Mouse (Mus musculus) heart, postnatal 25 days (tissue): ENCODE measurements at regions not wholly inside any gene's neighbourhood (a gene's known extent, or its start where the extent isn't known, plus 50 kb on each side); places are given as distances from the start of the nearest gene placed in this dataset.

Source experiments
- DNase-seq: peaks from one replicate; pipeline ENCODE4 v3.0.0; 2022; ENCODE audit warnings: low spot score
- intact Hi-C: fragments of 180-260 bp; cut with DNase I; formaldehyde crosslinking; loops from one replicate; pipeline ENCODE4 v1.15.1; 2025

DNA sequence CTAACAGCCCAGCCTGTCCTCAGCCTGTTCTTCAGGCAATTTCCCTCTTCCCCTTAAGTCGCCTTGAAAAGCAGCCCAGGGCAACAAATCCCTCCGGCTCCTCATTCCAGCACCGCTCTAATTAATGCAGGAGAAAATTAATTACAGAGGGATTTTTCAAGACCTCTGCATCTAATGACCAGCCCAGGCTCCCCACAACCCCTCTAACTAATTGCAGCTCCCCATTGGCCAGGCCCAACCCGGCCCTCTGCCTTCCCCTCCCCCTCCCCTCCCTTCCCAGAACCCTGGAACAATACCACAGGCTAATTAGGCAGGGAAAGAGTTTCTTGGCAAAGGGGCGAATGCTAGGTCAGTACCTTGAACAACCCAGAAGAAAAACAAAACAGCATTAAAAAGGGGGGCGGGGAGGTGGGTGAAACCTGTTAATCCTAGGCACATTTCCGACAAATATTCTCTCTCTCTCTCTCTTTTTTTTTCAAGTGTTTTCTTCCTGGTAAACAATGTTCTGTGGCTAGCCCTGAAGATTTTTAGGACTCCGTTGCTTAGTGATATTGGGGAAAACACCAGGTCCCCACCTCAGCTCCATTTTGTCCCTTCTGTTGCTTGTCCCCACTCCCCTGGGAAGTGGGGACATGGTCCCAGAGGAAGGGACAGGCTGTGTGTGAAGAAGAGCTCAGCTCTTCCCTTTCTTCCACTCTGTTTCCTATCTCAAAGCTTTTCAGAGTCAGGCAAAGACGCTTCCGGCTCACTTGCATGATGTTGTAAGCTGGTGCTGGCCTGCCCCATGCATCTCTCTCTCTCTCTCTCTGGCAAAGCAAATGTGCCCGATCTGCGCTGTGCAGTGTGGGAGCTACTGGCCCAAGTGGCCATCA is 195.1 kb downstream of the Sox9 start:
- DNase-seq: no peak
- intact Hi-C loops: no loop called here

DNA sequence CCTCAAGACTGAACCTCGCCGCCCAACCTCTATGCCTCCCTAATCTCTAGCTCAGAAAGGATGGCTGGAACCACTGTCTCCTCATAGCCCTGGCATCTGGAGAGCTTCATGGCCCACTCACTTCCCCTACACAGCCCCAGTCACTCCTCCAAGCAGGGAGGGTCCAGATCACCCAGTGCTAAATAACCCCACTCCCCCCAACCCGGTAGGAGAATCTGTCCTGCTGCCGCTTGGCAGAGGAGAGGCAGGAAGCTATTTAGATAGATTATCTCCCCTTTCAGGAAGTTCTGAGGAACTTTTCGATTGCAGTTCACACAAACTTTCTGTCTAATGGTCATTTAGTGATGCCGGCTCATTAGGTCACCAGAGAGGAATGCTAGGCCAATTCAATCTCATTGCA is 196.9 kb downstream of the Sox9 start:
- no peak for DNase-seq
- intact Hi-C loops: no loop called here

DNA sequence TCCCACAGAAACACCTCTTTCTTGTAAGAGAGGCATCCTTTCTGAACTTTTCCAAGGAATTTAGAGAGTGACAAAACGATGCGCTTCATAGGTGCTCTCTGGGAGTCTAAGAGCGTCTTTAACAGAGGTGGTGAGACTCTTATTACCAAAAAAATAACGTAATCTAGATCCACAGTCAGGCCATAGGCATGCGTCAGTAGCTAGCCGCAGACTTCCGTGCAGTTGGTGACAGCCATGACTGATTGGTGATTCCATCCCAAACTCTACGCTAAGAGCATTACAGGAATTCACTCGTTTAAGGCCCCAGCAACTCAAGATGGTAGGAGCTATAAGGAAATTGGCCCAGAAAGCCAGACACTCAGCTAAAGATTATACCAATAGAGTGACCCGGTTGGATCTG is 197.4 kb downstream of the Sox9 start:
- no peak for DNase-seq
- intact Hi-C loops: no loop called here

DNA sequence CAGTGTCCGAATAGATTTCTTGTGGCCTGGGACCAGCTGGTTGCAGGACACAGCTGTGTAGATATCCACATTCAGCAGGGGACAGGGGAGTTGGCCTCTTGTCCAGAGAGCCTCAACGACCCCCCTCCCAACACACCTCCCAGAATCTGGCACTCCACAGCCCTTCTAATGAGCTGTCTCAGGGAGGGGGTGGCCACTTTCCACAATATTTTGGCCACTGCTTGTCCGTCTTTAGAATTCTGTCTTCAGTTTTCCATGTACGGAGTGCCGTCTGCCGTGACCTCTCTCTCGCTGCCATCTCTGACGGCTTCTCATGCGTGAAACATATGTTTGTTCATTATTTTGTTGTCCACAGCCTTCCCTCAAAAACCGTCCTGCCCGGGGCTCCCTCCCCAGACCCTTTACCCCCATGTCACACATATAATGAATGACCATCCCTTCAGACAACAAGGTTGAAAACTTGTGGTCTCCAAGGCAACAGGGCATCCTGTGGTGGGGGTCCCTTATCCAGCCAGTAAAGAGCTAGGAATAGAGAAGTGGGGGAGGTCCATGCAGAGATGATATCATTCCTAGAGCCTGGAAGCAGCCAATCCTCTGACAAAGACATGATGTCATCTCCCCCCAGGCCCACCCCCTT is 200.3 kb downstream of the Sox9 start:
- DNase-seq: no peak
- intact Hi-C loops: no loop called here

DNA sequence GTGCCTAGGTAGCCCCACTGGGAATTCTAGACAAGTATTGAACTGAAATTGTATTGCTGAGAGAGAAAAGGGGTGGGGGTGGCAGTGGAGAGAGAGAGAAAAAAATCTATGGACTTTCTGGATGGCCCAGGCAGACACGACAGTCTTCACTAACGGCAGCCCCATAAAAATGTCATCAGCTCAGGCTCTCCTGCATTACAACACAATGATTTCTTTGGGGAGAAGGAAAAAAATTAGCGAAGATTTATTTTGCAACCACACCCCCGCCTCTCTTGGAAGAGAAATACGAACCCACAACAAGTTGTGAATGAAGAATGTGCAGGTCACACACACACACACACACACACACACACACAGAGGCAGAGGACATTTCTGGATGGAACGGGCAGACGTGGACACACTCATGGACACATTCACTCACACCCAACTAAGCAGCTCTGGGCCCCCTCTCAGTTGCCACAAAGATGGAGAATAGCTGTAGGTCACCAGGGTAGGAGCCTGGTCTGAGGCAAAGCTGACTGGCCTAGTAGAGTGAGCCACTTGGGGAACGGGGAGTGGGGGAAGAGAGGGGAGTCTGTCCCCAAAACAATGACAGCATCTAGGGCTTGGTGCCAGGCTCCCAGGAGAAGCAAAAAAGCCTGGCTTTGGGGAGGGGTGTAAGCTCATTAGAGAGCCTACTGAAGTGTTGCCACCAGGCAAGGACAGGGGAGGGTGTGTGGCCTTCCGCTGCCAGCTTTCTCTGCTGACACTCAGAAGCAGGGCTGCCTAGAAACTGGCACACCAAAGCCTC is 201.0 kb downstream of the Sox9 start:
- peak; percentile 10 for DNase-seq
- intact Hi-C loops: no loop called here

DNA sequence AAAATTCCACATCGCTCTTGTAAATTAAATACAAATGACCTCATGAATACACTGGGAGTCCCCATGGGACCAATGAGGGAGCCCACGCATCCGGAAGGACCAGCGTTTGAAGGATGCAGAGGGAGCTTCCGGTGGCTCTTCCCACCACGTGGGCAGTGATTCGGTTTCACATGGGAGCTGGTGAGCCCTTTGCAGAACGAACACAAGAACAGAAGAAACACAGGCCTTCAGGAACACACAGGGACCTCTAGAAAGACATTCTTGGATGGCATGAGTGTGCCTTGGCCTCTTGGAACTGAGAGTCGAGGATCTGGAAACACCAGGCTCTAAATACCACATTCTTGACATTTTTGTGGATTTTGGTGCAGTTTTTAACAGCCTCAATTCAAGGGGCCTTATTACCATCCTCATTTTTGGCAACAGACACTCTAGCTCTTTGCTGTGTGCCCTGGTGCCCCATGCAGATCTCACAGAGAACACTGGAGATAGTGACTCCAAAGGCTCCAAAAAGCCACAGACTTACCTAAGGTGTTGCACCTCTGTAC is 204.1 kb downstream of the Sox9 start:
- intact Hi-C loops: no loop called here
- DNase-seq: no peak

DNA sequence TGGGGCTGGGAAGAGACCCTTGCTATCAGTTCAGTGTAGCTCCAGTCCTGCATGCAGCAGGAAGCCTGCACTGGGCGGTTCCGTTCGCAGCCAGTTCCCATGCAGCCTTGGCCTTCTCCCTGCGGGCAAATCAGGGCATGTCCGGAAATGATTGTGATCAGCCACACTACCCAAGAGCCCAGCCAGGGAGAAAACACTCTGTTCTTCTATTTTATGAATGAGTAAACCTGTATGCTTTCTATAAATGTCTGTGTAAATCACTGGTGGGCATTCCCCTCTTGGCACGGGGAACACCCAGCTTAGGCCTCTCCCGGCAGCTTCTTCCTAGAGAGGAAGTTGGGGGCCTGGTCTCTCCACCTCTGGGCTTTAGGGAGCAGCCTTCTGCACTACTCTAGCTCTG is 205.8 kb downstream of the Sox9 start:
- intact Hi-C loops: no loop called here
- no peak for DNase-seq

DNA sequence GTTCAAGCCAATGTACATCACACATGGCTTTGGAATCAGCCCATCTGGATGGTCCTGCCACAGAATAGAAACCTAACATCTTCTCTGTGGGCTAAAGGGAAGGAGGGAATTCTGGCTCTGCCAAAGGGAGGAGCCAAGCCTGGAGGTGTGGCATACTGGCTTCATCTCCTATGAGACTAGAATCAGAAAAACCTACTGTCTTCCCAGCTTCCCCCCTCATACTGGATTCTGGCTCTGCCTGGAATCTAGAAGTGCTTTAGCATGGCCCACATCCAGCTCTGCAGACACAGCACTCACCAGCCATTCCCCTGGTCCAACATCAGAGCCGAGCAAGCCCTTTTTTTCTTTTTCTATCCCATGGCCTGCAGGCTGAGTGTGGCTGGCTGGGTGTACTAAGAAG is 206.9 kb downstream of the Sox9 start:
- intact Hi-C loops: no loop called here
- no peak for DNase-seq

DNA sequence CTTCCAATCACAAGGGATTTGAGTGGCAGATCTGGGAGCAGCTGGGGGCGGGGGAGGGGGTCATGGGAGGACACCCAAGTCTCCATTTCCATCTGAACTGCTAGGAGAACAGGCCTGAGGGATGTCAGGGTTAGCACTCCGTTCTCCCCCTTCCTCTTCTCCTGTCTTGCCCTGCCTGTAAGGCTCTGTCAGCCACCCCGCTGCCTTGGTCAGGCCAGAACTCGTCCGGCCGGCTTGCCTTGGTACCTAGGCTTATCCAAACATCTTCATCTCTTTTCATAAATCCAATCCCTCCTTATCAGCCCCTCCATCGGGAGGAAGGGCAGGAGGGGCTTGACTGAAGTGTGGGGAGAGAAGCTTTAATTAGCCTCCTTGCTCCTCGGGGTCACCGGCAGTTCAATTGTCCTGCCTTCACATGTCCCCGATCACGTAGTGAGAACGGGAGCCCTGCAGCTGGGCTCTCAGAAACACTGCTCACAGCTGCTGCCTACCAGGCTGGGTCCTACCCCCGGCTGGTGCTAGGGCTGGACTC is 208.0 kb downstream of the Sox9 start:
- no peak for DNase-seq
- intact Hi-C loops: no loop called here

DNA sequence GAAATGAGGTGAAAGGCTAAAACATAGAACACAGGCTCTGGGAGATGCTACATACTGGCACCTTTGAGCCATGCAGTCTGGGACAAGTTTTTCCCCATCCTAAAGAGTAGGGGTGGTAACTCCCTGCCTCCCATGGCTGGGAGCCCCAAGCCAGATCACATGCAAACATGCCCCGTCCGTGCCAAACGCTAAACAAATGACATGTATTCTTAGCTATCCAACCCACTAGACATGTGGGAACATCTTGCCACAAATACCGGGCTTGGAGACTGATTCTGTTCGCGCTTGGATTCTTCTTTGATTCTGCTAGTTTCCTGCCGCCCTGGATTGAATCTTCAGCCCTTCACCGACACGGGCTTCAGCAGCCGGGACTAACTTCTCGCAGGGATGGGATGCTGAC is 208.7 kb downstream of the Sox9 start:
- intact Hi-C loops: no loop called here

DNA sequence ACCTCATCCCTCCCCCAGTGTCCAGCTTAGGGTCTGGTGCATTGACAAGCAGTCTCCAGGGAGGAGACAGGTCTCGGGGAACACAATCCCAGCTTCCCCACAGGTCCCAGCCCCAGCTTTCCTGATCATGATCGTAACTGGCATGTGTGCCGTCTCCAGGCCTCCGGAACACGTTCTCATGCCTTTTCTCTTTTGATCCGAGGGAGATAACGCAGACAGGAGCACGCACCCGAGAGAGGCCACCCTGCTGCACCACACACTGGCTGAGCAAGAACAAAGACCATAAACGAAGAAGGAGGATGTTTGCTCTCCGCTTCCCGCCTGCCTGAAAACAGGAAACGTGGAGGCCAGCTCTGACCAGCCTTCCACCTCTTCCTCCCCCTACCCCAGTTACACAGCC is 209.8 kb downstream of the Sox9 start:
- intact Hi-C loops: no loop called here
- DNase-seq: no peak

More for the DNA sequence above, 208.7 kb downstream of the Sox9 start:
- DNase-seq: no peak

DNA sequence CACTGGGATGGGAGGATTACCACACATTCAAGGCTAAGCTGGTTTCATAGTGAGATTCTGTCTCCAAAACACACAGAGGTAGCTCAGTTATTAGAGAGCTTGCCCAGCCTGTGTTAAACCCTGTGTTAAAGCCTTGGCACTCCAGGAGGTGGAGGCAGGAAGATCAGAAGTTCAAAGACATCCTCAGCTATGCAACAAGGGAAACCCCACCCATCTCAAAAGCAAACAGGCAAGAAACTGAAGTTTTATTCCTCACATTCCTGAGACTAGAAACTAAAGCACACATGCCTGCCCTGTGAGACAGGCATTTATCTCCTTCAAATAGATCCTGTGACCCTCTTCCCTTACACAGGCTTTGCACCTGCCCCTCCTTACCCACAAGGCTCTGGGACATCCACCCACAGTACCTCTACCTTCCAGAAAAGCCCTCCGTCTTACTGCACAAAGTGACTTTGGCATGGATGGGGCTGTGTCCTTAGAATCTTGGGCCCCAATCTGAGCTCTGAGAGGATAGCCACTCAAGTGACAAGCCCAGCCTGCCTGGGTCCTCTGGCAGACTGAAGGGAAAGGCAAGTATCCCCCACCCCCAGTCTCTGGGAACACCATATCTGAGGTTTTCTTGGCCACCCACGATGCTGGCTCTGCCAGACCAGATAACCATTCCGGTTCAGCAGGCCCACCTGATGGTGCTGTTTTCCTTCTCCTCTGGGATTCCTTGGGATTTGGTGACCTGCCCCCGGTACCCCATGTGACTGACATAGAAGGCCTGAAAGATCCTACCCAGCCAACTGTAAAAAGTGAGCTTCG is 217.0 kb downstream of the Sox9 start:
- intact Hi-C loops: no loop called here
- no peak for DNase-seq

DNA sequence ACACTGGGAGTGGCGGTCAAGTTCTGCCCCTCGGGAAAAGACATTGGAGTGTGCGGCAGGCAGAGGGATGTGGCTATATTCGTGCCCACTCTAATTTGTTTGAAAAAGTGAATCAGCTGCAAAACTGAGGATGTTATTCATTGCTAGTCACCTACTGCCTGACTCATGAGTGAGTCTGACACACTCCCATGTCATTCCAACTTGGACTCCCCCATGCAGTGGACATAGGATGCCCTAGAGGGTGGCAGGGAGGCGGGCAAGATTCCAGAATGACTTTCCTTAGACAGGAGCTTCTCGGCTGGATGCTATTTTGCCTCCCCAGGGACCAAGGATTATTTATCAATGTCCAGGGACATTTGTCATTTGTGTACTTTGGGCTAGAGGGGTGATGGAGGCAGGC is 219.0 kb downstream of the Sox9 start:
- DNase-seq: no peak
- intact Hi-C loops: no loop called here

DNA sequence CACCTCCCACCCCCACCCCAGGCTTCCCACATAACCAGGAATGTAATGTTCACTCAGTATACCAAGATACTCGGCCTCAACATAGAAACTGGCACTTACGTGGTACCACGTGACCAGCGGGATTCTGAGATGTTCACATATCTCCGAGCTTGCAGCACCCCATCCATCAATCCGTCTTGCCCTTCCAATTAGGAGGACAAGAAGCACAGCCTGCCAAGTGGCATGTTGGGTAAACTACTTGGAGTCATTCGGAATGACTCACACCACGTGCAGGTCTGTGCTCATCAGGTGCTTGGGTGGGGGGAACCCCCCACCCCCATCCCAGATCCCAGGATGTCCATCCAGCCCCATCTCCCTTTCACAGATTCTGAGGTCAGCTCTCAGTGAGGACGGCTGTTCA is 223.9 kb downstream of the Sox9 start:
- intact Hi-C loops: no loop called here
- DNase-seq: no peak

DNA sequence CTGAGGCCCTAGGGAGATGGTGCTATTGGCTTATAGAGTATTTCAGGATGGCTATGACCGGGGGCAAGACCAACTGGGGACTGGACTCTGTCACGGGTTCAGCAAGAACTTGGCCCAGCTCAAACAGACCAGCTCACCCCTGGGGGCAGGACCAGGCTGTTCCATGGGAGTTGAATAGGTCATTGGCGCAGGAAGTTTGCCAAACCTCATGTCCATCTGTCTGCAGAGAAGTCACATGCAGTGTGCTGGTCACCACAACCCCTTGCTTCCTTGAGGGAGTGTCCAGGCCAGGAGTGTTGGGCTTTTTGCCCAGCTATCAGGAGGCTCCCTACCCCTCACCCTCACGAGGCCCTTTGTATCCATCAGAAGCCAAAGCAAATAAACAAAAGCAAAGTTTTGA is 226.5 kb downstream of the Sox9 start:
- no peak for DNase-seq
- intact Hi-C loops: no loop called here

DNA sequence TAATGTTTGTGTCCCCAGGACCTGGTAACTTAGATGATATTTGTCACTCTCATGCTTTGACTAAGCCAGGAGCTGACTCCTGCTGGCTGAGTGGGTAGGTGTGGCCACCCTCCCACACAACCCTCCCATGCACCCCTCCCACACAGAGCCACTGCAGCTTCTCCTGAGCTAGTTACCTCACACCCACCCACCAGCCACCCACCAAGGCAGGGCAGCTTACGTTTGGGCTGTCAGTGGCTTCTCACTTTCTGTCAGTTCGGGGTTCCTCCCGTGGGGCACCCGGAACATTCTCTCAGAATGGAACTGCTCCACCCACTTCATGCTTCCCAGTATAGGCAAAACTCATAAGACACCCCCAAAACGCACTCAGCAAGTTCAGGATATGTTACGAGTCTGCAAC is 227.4 kb downstream of the Sox9 start:
- DNase-seq: no peak
- intact Hi-C loops: no loop called here

DNA sequence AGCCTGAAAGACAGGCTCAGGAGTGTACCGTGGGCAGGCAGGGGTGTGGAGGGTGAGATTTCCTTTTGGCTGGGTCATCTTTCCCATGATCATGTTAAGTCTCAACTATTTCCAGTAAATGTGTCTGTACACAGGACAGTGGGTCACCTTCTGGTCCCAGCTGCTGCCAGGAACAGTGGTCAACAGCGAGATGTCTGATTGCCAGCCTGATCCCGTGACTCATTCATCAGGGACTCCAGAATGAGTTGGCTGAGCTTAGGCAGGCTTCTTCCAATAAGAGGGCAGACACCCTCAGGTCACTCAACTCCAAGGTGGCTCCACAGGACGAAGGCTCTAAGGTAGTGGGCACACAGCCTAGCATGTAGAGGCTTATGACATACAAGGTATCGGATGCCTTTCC is 228.9 kb downstream of the Sox9 start:
- intact Hi-C loops: no loop called here

DNA sequence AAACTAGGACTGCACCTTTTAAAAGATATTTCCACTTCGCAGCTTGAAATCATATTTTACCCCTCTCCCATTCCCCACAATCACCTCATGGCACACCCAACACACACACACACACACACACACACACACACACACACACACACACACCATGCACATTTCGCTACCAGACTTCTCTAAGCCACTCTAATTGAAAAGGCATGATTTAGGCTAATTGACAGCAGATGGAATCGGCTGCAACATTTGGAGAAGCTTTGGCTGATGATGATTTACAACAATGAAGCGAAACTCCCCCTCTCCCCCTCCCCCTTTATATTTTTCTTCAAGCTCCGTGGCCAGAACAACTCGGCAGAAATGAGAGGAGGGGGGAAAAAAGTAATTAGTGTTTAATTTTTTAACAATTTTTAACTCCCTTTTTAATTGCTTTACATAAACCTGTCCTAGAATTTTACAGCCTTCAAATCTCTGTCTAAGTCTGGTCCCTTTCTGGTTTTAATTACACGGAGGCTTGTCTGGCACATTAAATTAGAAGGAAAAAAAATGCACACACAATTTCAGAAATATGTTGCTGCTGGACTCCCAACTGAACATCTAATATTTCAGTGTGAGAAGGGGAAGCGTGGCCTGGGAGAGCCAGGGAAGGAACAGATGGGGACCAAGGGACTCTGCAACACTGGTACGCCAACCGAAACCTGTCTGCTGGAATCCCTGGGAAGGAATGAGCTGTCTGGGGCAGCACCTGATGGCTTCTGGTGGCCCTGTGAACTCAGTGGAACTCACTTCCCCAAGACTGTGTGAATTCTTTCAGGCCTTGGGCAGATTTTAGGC is 232.4 kb downstream of the Sox9 start:
- no peak for DNase-seq
- intact Hi-C loops: no loop called here

More for the DNA sequence above, 228.9 kb downstream of the Sox9 start:
- DNase-seq: no peak
